Mouse (Mus musculus) heart, embryonic 13.5 days (tissue): ENCODE measurements around the gene Tmem106a. TPM values are rescaled to one million over a fixed set of nuclear protein-coding genes. Genes with fewer than 3 reads are reported as not detected.

ENCODE experiments used
- ATAC-seq: fragments of 200-750 bp; cut with Nextera tagmentation; 2 replicates; pipeline ENCODE4 v1.8.0; 2017; ENCODE audit warnings: moderate TSS enrichment; ENCODE audit not compliant: insufficient number of reproducible peaks, low FRiP score, low TSS enrichment; ENCODE audit errors: extremely low read depth
- H3K27ac ChIP-seq: fragments of 300-500 bp; sonication (generic); replicated peaks from 2 replicates; pipeline ENCODE4 v1.5.1; 2015; ENCODE audit warnings: moderate library complexity, mild to moderate bottlenecking, inconsistent platforms
- H3K27me3 ChIP-seq: fragments of 300-500 bp; sonication (generic); replicated peaks from 2 replicates; pipeline ENCODE4 v1.6.1; 2015; ENCODE audit warnings: mild to moderate bottlenecking, inconsistent platforms
- H3K36me3 ChIP-seq: fragments of 300-500 bp; sonication (generic); 2 replicates; pipeline ENCODE4 v1.6.1; 2015; ENCODE audit warnings: mild to moderate bottlenecking, inconsistent platforms
- H3K4me1 ChIP-seq: fragments of 300-500 bp; sonication (generic); 2 replicates; pipeline ENCODE4 v1.6.1; 2015; ENCODE audit warnings: inconsistent platforms
- H3K4me2 ChIP-seq: fragments of 300-500 bp; sonication (generic); 2 replicates; pipeline ENCODE4 v1.6.1; 2015; ENCODE audit warnings: inconsistent platforms, mild to moderate bottlenecking, moderate library complexity
- H3K4me3 ChIP-seq: fragments of 300-500 bp; sonication (generic); 2 replicates; pipeline ENCODE4 v1.5.1; 2015; ENCODE audit warnings: moderate library complexity, mild to moderate bottlenecking, inconsistent platforms
- H3K9ac ChIP-seq: fragments of 300-500 bp; sonication (generic); 2 replicates; pipeline ENCODE4 v1.6.1; 2015; ENCODE audit warnings: inconsistent platforms, mild to moderate bottlenecking, moderate library complexity
- H3K9me3 ChIP-seq: fragments of 300-500 bp; sonication (generic); 2 replicates; pipeline ENCODE4 v1.6.1; 2016; ENCODE audit warnings: inconsistent platforms
- WGBS: fragments of 180-500 bp; shearing (Covaris S2); methylation state at CpG from one replicate; pipeline ENCODE4 v1.1.7; 2015; ENCODE audit warnings: mixed read lengths; 5-methylcytosine and 5-hydroxymethylcytosine counted together
- polyA plus RNA-seq: library from polyadenylated mRNA; unstranded; fragments of >200 nt; fragmentation: Nextera tagmentation; extraction: Ambion mirVana; gene quantifications from 2 replicates; pipeline ENCODE4 v1.2.1, GENCODE M21; 2015

Gene Tmem106a
- 4.0 and 4.4 TPM in 2 replicates for polyA plus RNA-seq

DNA sequence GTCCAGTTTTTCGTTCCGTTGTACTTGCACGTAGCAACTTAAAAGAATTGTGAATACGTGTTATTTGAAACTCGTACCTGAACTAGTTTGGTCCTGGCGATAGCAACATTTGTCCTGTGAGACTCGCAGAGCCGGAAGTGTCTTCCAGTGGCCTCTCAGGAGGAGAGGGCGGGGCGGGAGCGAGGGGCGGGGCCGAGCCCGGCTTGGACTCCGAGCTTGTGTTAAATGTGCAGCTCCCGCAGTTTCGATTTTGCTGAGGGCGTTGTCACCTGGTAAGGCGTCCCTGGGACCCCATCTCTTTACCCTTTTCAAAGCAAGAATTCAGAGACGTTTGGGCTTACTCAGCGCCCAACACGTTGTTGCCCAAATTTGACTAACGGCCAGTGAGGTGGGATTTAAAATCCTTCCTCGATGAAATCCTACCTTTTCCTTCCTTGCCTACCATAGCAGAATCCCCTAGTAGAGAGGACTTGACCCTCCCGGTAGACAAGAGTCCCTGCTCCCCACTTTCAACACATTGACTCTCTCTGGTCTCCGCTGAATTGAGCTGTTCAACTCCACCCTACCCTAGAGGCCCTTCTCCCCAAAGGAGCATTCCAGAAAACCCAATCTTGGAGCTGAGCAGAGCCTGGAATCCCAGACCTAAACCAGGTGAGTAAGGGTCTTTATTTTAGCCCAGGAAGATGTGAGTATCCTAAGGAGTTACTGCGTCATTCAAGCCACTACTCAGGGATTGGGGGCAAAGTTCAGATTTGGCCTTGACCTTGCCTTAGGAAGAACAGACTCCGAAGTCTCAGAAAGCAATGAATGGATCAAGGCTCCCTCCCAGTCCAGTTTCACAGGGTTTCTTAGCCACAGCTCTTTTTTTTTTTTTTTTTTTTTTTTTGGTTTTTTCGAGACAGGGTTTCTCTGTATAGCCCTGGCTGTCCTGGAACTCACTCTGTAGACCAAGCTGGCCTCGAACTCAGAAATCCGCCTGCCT, at the start of gene Tmem106a:
TSS of gene Tmem106a (plus strand) at position 189 of the 982 bp plus-strand sequence.
- Histone ChIP-seq H3K27ac (peak within 1 kb of the TSS; percentile 41; the same call in 1 of the 2 replicates), H3K4me3 (peak within 1 kb of the TSS; percentile 57), H3K4me1 (peaks cover 8% of the 10 kb centered on the region), H3K9ac (peak within 1 kb of the TSS; percentile 80), H3K36me3 (peaks cover 53% of the 10 kb centered on the region), H3K9me3 (no peaks in the 10 kb centered on the region), H3K27me3 (no peaks in the 10 kb centered on the region), H3K4me2 (peak within 1 kb of the TSS; percentile 66)
- ATAC-seq: no peak
- 17% methylated on average over 31 of the region's 31 CpGs for WGBS

DNA sequence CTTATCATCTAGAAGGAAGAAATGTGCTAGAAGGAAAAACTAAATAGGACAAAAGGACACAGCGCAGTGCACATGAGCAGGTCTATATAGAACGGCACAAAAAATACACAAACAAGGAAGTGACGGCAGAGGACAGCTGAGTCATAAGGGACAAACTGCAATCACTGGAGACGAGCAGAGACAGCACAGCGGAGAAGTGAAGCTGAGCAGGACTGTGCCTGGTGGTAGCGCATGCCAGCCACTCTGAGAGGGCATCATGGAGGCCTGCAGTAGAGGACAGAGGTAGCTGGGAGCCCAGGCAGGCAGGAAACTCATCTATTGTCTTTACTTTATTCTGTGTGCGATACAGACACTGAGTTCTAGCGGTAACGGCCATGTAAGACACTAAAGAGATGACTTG, 38.5 kb upstream of the Tmem106a start:
- Histone ChIP-seq H3K4me2 (no peak overlapping the region), H3K4me1 (peaks cover 6% of the 10 kb centered on the region), H3K27ac (no peak overlapping the region), H3K36me3 (peaks cover 49% of the 10 kb centered on the region), H3K4me3 (no peak overlapping the region), H3K9ac (no peak overlapping the region), H3K27me3 (no peaks in the 10 kb centered on the region), H3K9me3 (no peaks in the 10 kb centered on the region)
- no peak for ATAC-seq
- WGBS: 85% methylated on average over 9 of the region's 9 CpGs

DNA sequence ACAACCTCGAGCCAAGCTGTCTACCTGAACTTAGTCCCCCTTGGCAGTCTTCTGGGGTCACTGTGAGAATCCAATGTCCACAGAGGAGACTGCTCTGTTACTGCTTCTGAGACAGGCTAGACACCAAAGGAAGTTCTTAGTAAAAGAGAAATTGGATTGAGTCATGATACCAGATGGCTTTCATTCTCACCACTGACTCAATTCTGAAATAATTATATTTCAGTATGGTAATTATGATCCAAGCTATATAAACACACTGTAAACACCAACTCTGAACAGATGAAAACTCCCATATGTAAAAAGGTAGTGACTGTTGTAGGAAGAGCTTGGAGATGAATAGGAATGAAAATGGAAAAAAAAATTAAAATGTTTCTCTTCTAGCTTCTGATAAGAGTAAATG, 37.9 kb upstream of the Tmem106a start:
- peaks cover 6% of the 10 kb centered on the region for H3K4me1 ChIP-seq
- H3K9me3 ChIP-seq: no peaks in the 10 kb centered on the region
- no peaks in the 10 kb centered on the region for H3K27me3 ChIP-seq
- H3K9ac ChIP-seq: no peak overlapping the region
- H3K36me3 ChIP-seq: peaks cover 49% of the 10 kb centered on the region
- 70% methylated on average over 1 of the region's 1 CpGs for WGBS
- ATAC-seq: no peak
- no peak overlapping the region for H3K27ac ChIP-seq
- H3K4me3 ChIP-seq: no peak overlapping the region
- no peak overlapping the region for H3K4me2 ChIP-seq

DNA sequence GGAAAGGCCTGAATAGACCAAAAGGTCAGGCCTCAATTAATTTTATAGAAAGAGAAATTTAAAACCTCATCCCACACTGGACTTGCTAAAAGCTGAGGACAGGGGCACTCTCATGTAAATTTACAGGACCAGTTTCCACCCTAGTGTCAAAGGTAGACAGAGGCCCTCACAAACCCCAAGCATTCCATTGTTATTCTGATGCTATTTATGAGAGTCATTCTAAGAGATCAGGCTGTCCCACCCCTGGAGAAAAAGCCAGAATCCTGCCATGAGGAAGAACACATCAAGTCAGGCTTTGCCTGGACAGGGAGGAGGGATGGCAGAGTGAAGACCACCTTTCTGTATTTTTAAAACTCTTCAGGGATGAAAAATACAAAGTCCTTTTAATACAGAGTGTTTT, 33.5 kb upstream of the Tmem106a start:
- H3K36me3 ChIP-seq: peaks cover 31% of the 10 kb centered on the region
- no peak for ATAC-seq
- no peak overlapping the region for H3K9ac ChIP-seq
- peaks cover 12% of the 10 kb centered on the region for H3K4me1 ChIP-seq
- no peaks in the 10 kb centered on the region for H3K9me3 ChIP-seq
- H3K27ac ChIP-seq: no peak overlapping the region
- no peaks in the 10 kb centered on the region for H3K27me3 ChIP-seq
- no peak overlapping the region for H3K4me3 ChIP-seq
- H3K4me2 ChIP-seq: no peak overlapping the region

DNA sequence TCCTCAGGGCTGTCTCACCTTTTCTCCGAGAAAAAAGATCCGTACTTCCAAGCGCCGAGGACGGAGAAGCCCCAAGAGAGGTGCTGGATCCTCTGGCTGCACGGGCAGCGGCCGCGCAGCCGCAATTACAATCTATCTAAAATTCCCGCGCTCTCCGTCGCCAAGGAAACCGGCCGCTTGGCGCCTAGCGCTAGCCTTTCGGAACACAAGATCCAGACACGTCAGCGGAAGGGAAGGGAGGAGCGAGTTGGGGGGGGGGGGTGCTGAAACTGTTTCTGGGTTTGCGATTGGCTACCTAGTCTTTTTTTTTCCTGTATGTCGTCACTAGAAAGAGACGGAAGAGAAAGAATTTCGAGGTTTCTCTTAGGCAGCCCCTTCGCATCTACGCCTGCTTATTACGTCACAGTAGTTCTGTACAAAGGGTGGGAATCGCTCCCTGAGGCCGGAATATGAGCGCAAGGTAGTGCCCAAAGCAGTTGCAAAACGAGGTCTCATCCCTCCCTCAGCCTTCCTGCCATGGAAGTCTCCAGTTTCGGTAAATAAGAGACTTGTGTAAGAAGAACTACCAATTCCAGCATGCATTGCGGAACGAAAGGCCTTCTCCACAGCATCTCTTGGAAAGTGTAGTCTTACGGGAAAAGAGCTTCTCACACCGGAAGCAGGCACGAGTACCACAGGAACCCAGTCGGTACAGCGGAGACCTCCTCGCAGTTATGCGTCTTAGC, 30.1 kb upstream of the Tmem106a start, which contains the start of the genes Brca1 and Nbr1:
TSS of gene Brca1 (minus strand) at position 205 of the 725 bp plus-strand sequence.
TSS of gene Nbr1 (plus strand) at position 399 of the 725 bp plus-strand sequence.
- Histone ChIP-seq H3K27ac (peak within 1 kb of the TSS; percentile 94), H3K9me3 (no peaks in the 10 kb centered on the region), H3K36me3 (peaks cover 38% of the 10 kb centered on the region), H3K9ac (peak within 1 kb of the TSS; percentile 91), H3K27me3 (no peaks in the 10 kb centered on the region), H3K4me2 (peak within 1 kb of the TSS; percentile 83), H3K4me1 (peaks cover 24% of the 10 kb centered on the region), H3K4me3 (peak within 1 kb of the TSS; percentile 72)
- peak; percentile 63 for ATAC-seq
- under 1% methylated on average over 43 of the region's 43 CpGs for WGBS

DNA sequence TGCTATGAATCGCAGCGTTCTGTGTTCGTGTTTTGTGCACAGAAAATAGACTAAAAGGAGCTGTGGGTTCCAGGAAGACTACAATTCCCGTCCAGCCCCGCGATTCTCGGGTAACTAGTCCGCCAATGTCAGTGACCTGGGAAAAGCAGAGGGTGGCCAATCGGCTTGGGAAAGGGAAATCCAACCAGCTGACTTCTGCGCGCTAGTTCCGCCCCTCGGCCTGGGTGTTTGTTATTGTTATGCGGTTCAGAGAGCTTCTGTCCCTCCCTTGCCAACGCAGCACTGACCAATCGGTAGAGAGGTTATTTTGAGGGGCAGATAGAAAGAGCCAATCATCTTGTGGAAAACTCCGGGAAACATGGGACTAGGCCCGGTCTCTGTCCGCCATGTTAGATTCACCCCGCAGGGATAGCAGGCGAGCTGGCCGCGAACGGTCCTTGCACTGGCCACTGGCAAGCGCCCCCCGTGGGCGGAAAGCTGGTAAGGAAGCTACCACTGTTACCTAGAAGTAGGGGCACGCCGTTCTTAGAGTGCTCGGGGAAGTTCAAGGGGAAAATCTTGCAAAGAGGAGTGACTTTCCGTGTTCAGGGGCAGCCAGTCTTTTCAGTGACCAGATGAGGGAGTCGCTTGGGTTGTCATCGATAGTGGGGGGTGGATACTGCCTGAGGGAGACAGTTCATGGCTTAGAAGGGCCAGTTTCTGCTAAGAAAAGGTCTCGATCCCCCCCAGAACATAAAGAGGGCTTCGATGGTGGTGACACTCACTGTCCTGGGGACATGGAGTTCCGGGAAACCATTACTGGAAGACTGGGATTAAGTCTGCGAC, 29.4 kb upstream of the Tmem106a start:
- WGBS: under 1% methylated on average over 37 of the region's 37 CpGs
- peak; percentile 95 for ATAC-seq

DNA sequence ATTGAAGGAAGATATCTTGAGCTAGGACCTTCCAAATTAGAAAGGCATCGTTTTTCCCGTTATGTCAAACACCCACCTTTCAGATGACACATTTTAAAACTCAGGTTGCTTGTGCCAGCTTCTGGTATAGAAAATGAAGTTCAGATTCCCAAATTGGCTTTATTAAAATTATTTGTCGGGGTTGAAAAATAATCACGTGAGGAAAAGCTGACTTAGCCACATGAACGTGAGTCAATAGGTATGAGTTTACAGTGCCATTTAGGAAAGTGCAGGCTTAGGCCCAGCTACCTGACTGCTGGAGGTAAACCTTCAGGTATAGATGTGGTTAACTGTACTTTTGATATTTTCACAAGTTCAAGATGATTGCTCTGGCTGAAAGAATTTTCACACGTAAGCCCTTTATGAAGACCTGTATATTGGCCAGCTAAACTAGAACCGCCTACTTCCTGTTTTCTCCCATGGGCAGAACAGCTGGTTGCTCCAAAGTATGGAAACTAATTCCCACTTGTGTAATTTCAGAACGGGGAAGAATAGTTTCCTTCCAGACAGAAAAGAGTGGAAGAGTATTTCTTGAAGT, 28.6 kb upstream of the Tmem106a start:
- Histone ChIP-seq H3K27me3 (no peaks in the 10 kb centered on the region), H3K9ac (peak overlapping the region; percentile 91), H3K4me2 (peak overlapping the region; percentile 83), H3K9me3 (no peaks in the 10 kb centered on the region), H3K4me1 (peaks cover 24% of the 10 kb centered on the region), H3K36me3 (peaks cover 37% of the 10 kb centered on the region), H3K27ac (peak overlapping the region; percentile 89), H3K4me3 (peak overlapping the region; percentile 72)
- WGBS: 15% methylated on average over 8 of the region's 8 CpGs
- no peak for ATAC-seq

More for the DNA sequence above, 29.4 kb upstream of the Tmem106a start:
- H3K27me3 ChIP-seq: no peaks in the 10 kb centered on the region
- H3K4me1 ChIP-seq: peaks cover 24% of the 10 kb centered on the region
- H3K36me3 ChIP-seq: peaks cover 37% of the 10 kb centered on the region
- peak overlapping the region; percentile 72 for H3K4me3 ChIP-seq
- peak overlapping the region; percentile 94 for H3K27ac ChIP-seq
- H3K9ac ChIP-seq: peak overlapping the region; percentile 91
- H3K4me2 ChIP-seq: peak overlapping the region; percentile 83
- no peaks in the 10 kb centered on the region for H3K9me3 ChIP-seq

DNA sequence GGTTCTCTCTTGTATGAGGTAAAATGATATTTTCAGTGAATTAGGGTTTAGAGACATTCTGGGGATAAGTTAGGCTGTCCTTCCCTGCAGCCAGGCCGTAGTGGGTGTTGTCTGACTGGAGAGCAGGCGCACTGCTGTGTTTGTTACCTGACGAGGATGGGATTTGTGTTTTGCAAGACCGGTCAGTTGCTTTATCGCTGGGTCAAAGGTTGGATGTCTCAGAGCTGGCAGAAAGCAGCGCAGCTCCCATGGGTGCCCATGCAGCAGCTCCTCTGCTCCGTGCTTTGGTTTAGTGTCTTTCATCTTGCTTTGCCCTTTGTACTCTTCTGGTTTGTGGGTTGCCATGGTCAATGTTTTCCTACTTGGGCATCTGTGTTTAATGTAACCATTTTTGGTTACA, 25.5 kb upstream of the Tmem106a start:
- no peaks in the 10 kb centered on the region for H3K9me3 ChIP-seq
- H3K27me3 ChIP-seq: no peaks in the 10 kb centered on the region
- peaks cover 63% of the 10 kb centered on the region for H3K36me3 ChIP-seq
- H3K9ac ChIP-seq: no peak overlapping the region
- WGBS: 89% methylated on average over 7 of the region's 7 CpGs
- no peak for ATAC-seq
- no peak overlapping the region for H3K4me3 ChIP-seq
- peaks cover 18% of the 10 kb centered on the region for H3K4me1 ChIP-seq
- no peak overlapping the region for H3K27ac ChIP-seq
- H3K4me2 ChIP-seq: no peak overlapping the region

DNA sequence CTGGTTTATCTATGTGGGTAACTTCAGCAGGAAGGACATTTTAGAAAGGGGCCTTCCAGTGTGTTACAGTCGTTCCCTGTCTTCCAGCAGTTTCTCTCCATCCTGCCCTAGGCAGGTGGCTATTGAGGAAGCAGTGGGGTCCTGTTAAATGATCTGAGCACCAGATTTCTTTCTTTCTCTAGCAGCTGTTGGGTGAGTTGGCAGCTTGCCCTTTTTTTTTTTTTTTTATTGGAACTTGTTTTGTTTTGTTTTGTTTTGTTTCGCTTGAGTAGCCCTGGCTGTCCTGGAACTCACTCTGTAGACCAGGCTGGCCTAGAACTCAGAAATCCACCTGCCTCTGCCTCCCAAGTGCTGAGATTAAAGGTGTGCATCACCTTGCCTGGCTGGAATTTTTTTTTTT, 25.1 kb upstream of the Tmem106a start:
- 86% methylated on average over 2 of the region's 2 CpGs for WGBS
- no peak for ATAC-seq
- Histone ChIP-seq H3K4me1 (peaks cover 18% of the 10 kb centered on the region), H3K27ac (no peak overlapping the region), H3K36me3 (peaks cover 67% of the 10 kb centered on the region), H3K27me3 (no peaks in the 10 kb centered on the region), H3K9ac (no peak overlapping the region), H3K4me2 (no peak overlapping the region), H3K9me3 (no peaks in the 10 kb centered on the region), H3K4me3 (no peak overlapping the region)

DNA sequence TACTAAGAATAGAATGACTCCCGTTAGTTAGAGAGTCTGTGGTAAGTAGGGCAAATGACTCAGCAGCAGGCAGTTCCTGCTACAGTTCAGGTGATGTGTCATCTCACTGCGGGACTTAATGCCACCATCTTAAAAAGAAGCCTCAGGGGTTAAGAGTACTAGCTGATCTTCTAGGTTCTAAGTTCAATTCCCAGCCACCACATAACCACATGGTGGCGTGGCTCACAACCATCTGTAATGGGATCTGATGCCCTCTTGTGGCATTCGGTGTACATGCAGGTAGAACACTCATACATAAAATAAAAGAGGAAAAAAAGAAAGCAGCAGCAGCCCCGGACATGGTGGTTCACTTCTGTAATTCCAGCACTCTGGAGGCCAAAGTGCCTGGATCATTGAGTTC, 19.7 kb upstream of the Tmem106a start:
- Histone ChIP-seq H3K27me3 (no peaks in the 10 kb centered on the region), H3K27ac (no peak overlapping the region), H3K9ac (no peak overlapping the region), H3K4me3 (no peak overlapping the region), H3K4me2 (no peak overlapping the region), H3K9me3 (no peaks in the 10 kb centered on the region), H3K36me3 (peaks cover 96% of the 10 kb centered on the region), H3K4me1 (peaks cover 3% of the 10 kb centered on the region; the same call in 1 of the 2 replicates)
- 31% methylated on average over 5 of the region's 5 CpGs for WGBS
- ATAC-seq: no peak
